Mouse (Mus musculus): ENCODE results near the gene Tiam1.

- TF ChIP-seq CTCF (IDR thresholded peaks at IDR 0.05; ENCODE audit: borderline replicate concordance, extremely low read depth, insufficient read depth, insufficient read length) (no peak), POLR2A (IDR thresholded peaks at IDR 0.05; ENCODE audit: borderline replicate concordance, extremely low read depth, insufficient read depth, insufficient read length, poor library complexity, severe bottlenecking) (no peak)
Observed at GRCm38 (mm10) chr16:89914946-89915345, 228.6 kb downstream of the Tiam1 start.

All from brain, embryonic 14.5 days (tissue).